Mouse (Mus musculus) spleen, embryonic (tissue): ENCODE results near the gene A930004D18Rik.

Experiments used
- CTCF ChIA-PET: fragments of 350-600 bp; sonication (Branson Sonifier 250); formaldehyde crosslinking; loops from one replicate; lab custom pipeline; 2022; lab: Charles Lee

A930004D18Rik gene

DNA sequence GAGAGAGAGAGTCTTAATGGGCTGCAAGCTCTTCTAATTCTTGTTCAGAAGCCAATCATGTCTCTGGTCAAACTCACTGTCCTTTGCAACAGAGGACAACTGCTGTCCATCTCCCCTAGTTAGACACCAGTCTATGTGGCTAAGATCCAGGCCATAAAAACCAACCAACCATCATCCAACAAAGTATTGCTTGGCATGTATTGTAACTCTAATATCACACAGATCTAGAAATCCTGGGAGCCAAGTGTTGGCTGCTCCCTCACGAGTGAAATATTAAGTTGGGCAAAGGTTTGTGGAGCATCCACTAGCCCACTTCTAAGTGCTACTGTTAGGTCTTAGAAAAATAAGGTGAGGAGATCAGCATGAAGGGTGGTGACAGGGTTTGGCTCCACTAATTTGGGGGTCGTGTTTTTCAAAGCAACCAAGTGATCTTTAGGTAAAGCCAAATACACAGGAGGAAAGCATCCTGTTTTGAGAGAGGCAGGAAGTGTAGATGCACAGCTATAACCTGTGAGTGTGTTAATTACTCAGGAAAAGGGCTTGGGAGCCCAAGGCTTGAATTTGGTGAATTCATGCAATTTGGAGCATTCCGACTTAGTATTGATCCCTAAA, 710 bp upstream of the A930004D18Rik start:
- CTCF ChIA-PET: interaction anchor here (1.3 kb wide), 1 partner anchor 10 kb away, joined by 4 read pairs; no protein-coding TSS in a partner anchor

DNA sequence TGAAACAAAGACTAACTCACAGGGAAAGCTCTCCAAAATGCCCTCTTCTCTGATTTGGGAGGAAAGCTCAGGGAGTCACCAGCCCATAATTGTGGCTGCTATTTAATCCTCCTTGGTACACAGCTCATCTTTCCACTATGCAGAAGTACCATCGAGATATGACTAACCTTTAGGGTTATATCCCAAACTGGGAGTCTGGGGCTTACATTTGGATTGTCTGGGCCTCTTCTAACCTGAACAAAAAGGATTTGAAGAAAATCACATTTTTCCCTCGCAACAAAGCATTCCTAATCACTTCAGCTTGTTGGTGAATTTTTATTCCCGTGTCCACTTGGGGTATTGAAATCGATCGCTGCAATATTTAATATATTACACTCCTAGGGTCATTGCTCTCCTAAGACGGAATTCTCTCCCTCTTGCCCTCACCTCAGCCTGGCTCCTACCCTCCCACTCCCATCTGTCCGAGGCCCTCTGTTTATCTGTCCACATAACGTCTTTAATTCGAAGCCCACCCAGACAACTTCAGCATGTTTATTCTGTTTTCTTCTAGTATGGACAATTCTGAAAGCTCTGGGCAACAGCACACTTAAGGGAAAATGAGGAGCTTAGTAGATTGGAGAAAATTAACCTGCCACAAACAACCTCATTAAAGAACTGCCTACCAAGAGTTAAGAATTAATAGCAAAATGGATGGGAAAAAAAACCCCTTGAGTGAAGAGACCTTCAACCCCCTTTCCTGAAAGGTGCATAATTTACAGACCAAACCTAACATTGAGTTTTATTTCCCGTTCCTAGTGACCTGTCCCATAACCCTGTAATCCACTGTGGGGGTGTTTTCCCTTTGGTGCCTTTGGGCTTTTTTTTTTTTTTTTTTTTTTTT, 2.9 kb downstream of the A930004D18Rik start:
- CTCF ChIA-PET: interaction anchor here (0.7 kb wide), 1 partner anchor 931 kb away, joined by 3 read pairs; no protein-coding TSS in a partner anchor

DNA sequence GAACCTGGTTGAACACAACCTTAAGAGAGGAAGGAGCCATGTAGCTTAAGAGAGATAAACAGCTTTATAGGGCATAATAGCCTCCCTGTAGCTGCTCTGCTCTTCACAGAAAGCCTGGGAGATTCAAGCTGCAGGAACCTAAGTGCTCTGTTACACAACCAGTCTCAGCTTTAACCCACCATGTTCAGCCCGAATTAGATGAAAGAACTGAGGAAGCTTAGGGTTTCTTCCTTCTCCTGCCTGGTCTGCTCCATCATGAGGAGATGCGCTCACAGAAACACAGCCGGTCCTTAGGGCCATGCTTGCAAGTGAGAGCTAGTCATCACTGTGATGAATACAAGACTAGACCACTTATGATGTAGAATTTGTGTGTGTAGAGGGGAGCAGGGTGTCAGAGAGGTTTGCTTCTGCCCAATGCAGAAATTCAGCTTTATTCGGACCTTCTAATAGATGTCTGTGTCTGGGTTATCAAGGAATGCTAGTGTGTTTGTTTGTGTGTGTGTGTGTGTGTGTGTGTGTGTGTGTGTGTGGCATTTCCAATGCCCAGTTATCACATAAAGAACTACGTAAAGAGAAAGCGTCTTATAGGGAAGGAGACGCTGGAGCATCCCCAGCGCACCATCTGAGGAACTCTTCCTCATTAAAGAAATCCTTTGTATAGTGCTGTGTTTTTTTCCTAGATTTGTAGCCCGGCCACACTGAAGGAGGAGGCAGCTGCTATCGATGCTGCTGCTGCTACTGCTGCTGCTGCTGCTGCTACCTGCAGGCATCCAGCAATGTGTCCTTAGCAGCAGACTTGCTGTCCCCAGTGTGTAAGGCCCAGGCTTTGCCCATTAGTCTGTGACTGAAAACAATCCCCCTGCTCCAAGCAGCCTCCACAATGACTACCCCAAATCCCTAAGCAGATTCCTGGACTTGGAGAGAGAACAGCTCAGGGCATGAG, 4.1 kb downstream of the A930004D18Rik start:
- CTCF ChIA-PET: interaction anchor here (0.6 to 0.7 kb wide), 3 partner anchors 66 to 933 kb away, joined by 3 to 4 read pairs (median 3); no protein-coding TSS in a partner anchor

DNA sequence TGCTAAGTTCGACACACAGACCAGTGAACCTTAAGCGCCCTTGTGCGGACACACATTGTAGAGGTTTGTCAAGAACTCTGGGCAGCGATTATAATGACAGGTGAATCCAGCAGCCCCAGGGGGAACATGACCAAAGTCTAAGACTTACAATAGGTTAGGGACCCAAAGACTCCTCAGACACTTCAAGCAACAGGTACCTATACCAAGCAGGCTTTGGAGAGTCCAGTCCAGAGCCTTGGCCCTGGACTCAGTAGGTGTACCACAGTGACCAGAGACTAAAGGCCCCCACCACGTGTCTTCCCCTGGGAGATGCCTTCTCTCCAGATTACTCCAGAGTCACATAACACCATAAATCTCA, 5.0 kb downstream of the A930004D18Rik start:
- CTCF ChIA-PET: no interaction called here

DNA sequence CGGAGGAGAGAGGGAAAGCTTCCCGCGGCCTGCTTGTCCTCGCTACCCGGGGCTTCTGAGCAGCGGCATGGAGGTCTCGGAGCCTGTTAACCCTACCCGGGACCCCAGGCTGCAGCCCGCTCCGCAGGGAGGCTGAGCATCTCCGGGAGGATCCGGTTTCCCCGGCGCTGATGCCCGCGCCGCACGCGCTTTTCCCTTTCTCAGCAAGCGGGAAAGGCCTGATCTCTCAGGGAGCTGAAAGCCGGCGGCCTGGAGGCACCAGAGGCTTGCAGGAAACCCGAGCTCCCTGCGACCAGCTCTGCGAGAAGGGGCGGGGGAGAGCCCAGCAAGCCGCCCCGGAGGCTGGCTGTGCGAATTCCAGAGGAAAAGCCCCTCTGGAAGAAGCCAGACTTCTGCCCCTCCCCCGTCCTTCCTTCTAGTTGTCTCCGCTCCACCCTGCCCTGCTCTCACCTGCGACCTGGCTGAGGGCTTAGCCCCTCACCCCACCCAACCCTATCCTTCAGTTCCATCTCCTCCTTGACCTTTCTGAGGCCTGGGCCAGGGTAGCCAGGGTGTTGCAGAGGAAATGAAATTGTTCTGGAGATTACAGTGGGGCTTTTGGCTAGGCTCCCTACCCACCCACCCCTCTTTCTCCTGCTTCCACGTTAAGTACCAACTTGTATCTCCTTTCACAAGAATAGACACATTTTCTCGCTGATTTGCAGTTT, 5.6 kb downstream of the A930004D18Rik start:
- CTCF ChIA-PET: interaction anchor here (1.7 kb wide), 1 partner anchor 17 kb away, joined by 5 read pairs; the partner anchor contains the start of gene Skida1

DNA sequence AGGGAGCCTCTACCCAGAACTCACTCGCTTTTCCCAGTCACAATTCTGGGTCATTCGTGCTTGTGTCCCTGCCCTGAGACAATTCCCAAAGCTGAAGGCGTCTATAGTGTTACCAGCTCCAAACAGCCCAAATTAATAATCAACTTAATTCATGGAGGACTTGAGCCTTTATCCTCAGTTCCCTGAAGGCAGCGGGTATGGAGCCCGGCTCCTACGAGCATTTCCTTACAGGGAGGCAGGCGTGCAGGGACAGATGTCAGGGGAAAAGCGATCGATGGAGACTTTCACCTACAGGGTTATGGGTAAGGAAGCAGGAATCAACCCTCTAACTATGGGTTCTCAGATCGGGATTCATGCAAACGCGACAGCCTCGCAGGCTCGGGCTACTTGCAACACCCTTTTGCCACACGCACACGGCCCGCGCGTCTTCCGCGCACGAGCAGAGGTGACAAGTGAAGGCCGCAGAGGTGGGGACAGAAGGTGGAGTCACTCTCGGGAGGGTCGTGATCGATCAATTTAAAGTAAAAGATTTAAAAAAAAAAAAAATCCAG, 6.2 kb downstream of the A930004D18Rik start:
- CTCF ChIA-PET: interaction anchor here (1.7 kb wide), 1 partner anchor 17 kb away, joined by 5 read pairs; the partner anchor contains the start of gene Skida1

DNA sequence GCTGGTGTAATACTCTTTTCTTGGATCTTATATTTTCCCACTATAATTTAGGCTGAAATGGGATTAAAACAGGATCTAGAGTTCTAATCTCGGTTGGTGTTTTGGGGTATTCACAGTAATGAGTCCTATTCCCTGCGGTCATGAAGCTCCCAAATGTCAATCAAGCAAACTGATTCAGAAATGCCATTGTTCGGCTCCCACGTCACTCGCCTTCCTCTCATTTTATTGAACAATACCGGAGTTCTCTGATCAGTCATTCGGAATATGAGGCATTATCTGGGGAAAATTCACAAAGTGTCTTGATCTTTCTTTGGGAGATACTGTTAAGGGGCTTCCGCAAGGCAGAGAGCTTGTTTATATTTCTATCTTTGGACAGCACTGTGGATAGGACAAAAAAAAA, 7.0 kb downstream of the A930004D18Rik start:
- CTCF ChIA-PET: interaction anchor here (0.6 to 1.7 kb wide), 2 partner anchors 18 to 1624 kb away, joined by 5 read pairs; partner anchors contain the start of gene Skida1

DNA sequence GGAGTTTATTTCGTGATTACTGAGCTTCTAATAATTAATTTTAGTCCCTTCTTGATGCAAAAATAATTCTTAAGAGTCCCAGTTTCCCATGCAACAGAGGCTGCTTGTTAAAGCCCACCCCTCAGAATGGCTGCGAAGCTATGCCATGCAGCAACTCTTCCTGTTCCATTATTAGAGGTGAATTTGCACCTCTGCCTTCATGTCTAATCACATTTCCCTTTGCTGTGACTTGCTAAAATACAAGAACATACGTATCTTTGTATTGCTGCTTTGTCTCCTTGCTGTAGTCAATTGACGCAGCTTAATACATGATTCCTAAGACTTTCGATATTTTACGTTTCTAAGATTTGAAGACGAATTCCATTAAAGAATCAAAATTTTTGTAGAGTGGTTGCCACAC, 7.9 kb downstream of the A930004D18Rik start:
- CTCF ChIA-PET: interaction anchor here (0.9 kb wide), 1 partner anchor 10 kb away, joined by 4 read pairs; no protein-coding TSS in a partner anchor

DNA sequence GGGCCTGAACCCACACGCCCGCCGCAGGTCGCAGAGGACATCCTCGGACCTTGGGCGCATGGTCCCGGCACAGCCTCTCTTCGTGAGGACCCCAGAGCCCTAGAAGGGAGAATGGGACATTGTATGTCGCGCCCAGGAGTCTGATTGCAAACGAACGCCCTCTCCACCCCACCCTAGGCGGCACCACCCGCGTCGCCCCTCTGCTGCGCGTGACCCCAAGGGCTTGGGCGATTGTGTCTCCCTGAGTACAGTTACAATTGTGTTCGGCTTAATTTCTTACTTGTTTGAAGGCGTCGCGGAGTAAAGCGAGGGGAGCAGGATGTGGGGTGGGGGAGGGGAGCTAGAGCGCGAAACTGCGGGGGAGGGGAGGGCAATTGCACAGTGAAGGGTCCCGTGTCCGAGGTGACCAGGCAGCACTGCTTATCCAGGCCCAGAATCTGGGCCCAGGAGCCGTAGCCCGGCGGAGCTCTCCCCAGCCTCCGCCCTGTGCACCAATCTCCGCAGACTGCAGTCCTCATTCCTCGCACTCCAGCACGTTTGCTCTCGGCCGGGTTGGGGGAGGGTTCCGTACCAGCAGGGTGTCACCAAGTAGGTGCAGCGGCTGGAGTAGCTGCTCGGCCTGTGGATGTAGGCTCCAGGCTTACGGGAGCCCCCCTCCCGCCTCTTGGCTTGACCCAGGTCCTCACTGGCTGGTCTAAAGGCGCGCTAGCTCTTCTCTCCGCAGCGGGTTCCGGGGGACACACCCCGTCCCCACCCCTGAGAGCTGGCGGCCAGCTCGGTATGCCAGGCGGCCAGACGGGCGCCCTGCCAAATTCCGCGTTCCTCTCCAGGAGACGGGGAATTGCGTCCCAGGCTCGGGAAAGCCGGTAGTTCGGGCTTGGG, 9.2 kb downstream of the A930004D18Rik start:
- CTCF ChIA-PET: interaction anchor here (0.6 to 1.3 kb wide), 4 partner anchors 9 to 60 kb away, joined by 3 to 4 read pairs (median 3); partner anchors contain the start of gene A930004D18Rik

DNA sequence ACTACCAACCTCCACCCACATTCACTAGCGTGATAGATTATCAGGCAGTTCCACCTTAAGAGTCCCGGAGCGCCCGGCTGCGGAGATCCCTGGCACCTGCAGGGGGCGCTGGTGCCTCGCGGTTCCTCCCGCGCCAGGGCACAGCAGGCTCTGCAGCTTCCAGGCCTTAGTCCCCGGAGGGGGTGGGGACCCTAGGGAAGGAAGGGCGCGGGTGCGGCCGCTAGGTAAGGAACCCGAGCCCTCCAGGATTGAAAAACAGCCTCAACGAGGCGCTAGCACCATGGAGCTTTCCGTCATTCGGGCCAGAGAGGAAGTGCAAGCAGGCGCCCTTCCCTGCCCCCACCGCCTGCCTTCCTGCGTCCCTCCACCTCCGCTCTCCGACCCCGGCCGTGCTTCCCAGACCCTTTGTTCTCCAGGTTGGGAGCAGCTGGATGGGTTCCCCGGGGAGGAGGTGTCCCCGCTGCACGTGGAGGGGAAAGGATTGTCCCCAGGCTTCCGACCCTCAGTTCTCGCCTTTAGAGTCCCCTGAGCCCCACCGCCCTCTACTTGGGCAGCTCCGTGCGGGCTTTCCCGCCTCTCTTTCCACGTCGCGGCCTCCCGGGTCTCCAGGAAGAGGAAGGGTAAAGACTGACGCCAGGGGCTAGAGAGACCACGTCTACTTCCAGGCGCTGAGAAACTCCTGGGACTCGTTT, 9.9 kb downstream of the A930004D18Rik start:
- CTCF ChIA-PET: interaction anchor here (0.6 to 1.3 kb wide), 3 partner anchors 10 to 60 kb away, joined by 3 to 4 read pairs (median 3); partner anchors contain the start of gene A930004D18Rik

DNA sequence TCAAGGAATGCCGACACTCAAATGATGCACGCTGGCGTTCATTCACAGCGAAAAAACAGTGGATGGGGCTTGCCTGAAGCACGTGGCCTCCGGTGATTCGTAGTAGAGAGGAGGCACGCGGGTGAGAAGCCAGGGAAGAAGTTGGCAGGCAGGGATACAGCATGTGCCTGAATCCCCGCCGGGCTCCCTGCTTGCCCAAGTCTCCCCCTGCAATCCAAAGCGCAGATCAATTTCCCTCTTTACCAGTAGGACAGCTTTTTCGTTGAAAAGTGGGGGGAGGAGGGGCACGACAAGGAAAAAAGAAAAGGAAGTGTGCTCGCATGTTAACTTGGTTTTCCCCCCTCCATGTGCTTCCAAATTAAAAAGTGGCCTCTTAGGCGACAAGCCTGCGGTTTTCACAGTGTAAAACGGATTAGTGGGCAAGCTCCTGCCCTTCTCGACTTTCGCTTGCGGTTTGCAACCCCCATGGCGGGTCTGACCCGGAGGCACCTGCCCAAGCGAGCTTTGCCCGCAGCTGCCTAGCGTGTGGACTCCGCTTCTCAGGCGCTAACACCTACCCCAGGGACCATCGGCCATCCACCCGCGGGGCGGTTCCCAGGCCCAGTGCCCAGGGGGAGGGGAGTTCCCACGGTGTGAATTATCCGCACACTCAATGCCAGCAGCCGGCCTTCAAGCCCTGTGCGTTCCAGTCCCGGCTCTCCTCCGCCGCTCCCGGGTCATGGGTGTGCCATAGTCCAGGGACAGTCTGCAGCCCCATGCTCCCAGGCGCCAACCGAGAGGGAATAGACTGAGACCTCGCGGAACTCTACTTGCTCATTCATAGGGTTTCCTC, 11.2 kb downstream of the A930004D18Rik start:
- CTCF ChIA-PET: interaction anchor here (0.5 kb wide), 1 partner anchor 9 kb away, joined by 11 read pairs; no protein-coding TSS in a partner anchor

DNA sequence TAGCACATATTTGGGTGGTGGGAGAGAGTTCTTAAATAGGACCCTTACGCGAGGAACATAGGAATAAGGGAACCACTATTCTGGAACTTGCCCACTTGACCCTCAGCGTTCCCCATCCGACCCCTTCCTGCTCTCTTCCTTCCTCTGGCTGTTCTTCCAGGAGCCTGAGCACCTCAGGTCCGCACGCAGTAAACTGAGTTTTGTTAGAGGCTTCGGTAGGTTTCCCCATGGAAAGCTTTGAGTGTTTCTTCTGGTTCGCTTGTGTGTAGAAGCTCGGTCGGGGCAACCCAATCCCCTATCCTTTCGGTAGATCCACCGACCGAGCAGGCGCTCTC, 11.8 kb downstream of the A930004D18Rik start:
- CTCF ChIA-PET: interaction anchor here (0.5 kb wide), 1 partner anchor 8 kb away, joined by 11 read pairs; no protein-coding TSS in a partner anchor

DNA sequence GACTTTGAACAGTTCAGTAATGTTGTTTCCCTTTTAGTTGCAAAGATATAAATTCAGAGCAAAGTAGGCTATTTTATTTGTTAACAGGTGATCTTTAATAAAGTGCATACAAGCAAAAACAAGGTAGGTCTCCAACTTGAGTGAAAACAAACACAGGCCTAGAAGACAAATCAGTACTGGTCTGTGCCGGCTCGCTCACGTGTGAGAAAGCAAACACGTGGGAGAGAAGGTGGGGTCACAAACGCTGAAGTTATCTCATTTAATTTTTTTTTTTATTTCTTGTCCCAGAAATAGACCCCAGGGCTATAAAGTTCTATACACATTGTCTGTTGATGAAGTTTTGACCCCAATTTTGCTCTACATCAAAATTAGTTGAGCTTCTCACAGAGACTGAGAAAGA, 12.4 kb downstream of the A930004D18Rik start:
- CTCF ChIA-PET: no interaction called here

DNA sequence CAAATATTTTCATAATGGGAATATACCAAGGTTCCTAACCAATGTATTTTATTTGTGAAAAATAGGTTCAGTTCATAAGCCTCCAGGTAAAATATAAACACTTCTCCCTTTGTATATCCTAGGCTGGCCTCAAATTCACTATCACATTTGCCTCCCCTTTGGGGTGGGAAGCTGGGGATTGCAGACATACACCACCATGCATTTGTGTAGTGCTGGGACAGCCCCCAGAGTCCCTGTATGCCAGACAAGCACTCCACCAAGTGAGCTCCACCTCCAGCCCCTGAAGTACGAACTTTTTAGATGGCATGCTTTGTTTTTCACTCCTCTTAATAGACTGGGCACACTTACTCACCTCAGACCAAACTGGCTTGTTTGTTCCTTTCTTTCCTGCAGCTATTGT, 14.7 kb downstream of the A930004D18Rik start:
- CTCF ChIA-PET: no interaction called here

DNA sequence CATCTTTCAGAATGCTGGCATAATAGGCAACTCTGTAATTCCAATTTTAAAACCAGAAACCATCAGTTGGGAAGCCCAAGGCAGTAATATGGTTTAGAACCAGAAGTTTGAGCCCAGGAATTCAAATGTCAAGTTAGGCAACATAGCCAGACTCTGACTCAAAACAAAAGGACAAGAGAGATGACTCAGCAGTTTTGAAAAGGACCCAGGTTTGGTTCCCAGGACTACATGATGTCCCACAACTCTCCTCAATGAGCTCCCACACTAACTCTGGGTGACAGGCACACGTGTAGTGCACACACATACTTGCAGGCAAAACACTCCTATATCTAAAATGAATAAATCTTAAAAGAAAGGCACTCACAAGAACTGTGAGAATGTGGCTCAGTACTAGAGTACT, 18.4 kb downstream of the A930004D18Rik start:
- CTCF ChIA-PET: no interaction called here

DNA sequence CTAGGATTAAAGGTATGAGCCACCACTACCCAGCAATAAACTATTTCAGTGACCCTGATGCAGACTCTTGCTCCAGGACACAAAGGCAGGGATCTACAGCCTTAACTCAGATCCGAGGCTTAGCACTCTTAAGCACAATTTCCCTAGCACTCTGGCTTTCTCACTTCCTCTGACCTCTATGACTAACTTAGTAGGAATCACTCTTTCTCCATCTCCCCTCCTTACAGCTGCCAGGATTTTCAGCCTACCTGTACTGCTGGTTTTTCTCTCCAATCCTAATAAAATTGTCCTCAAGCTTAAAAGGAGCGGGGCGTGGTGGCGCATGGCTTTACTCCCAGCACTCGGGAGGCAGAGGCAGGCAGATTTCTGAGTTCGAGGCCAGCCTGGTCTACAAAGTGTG, 20.2 kb downstream of the A930004D18Rik start:
- CTCF ChIA-PET: interaction anchor here (0.7 kb wide), 1 partner anchor 9 kb away, joined by 11 read pairs; no protein-coding TSS in a partner anchor

DNA sequence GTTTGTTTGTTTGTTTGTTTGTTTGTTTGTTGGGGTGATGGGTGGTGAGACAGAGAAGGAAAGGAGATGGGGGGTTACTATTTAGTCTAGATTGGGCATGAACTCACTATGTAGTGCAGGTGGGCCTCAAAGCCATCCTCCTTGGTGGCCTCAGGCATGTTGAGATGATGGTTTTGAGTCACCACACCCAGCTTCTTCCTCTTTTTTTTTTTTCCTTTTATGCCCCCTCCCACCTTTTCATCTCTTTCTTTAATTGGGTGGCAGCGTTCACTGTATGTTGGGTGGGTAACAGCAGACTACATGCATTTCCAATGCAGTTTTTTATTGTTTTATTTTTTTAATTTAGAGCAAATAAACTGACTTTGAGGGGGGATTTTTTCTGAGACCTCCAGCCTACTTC, 20.9 kb downstream of the A930004D18Rik start:
- CTCF ChIA-PET: no interaction called here
